Mouse (Mus musculus) hindbrain, embryonic 15.5 days (tissue): ENCODE results near the gene Abcg5. TPM values are rescaled to one million over a fixed set of nuclear protein-coding genes. Genes with fewer than 3 reads are reported as not detected.

Source experiments
- ATAC-seq: fragments of 200-750 bp; cut with Nextera tagmentation; 2 replicates; pipeline ENCODE4 v1.8.0; 2017; ENCODE audit warnings: low read depth, moderate number of reproducible peaks, moderate TSS enrichment; ENCODE audit not compliant: low FRiP score
- H3K27ac ChIP-seq: fragments of 300-500 bp; sonication (generic); replicated peaks from 2 replicates; pipeline ENCODE4 v1.5.1; 2015; ENCODE audit warnings: mild to moderate bottlenecking, inconsistent platforms
- H3K27me3 ChIP-seq: fragments of 300-500 bp; sonication (generic); 2 replicates; pipeline ENCODE4 v1.6.1; 2015; ENCODE audit warnings: control low read depth, inconsistent platforms
- H3K36me3 ChIP-seq: fragments of 300-500 bp; sonication (generic); 2 replicates; pipeline ENCODE4 v1.6.1; 2015; ENCODE audit warnings: control low read depth, inconsistent platforms
- H3K4me1 ChIP-seq: fragments of 300-500 bp; sonication (generic); replicated peaks from 2 replicates; pipeline ENCODE4 v1.6.1; 2015; ENCODE audit warnings: control low read depth, inconsistent platforms
- H3K4me2 ChIP-seq: fragments of 300-500 bp; sonication (generic); 2 replicates; pipeline ENCODE4 v1.6.1; 2015; ENCODE audit warnings: moderate library complexity, mild to moderate bottlenecking, inconsistent platforms
- H3K4me3 ChIP-seq: fragments of 300-500 bp; sonication (generic); 2 replicates; pipeline ENCODE4 v1.5.1; 2015; ENCODE audit warnings: mild to moderate bottlenecking, inconsistent platforms
- H3K9ac ChIP-seq: fragments of 300-500 bp; sonication (generic); 2 replicates; pipeline ENCODE4 v1.6.1; 2015; ENCODE audit warnings: inconsistent platforms
- H3K9me3 ChIP-seq: fragments of 300-500 bp; sonication (generic); 2 replicates; pipeline ENCODE4 v1.6.1; 2016; ENCODE audit warnings: control low read depth, inconsistent platforms
- WGBS: fragments of 180-500 bp; shearing (Covaris S2); methylation state at CpG from one replicate; pipeline ENCODE4 v1.1.7; 2015; 5-methylcytosine and 5-hydroxymethylcytosine counted together
- polyA plus RNA-seq: library from polyadenylated mRNA; unstranded; fragments of >200 nt; fragmentation: Nextera tagmentation; extraction: Ambion mirVana; gene quantifications from 2 replicates; pipeline ENCODE4 v1.2.1, GENCODE M21; 2015

Abcg5 gene
- polyA plus RNA-seq, 1 experiment from 2014 or later = 3.0 TPM

DNA sequence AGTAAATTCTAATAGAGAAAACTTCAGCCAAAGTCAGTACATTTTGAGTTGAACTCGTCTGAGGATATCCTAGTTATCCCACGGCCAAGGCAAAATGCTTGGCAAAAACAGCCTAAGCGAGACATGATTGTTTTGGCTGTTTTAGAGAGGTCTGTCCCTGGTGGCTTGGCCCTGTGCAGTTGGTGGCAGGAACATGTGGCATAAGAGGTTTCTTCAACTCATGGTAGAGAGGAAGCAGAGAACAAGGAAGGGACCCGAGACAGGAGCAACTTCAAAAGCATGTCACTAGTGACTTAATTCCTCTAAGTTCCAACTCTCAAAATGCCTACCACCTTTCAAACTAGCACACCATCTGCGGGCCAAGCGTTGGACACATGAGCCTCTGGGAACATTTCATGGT is 62.2 kb downstream of the Abcg5 start:
- no peak for ATAC-seq
- H3K9ac ChIP-seq = no peak overlapping the region
- H3K9me3 ChIP-seq = no peaks in the 10 kb centered on the region
- H3K36me3 ChIP-seq = no peaks in the 10 kb centered on the region
- no peaks in the 10 kb centered on the region for H3K27me3 ChIP-seq
- 91% methylated on average over 6 of the region's 6 CpGs for WGBS
- H3K4me2 ChIP-seq = no peak overlapping the region
- H3K4me3 ChIP-seq = no peak overlapping the region
- no peak overlapping the region for H3K27ac ChIP-seq
- H3K4me1 ChIP-seq = no peaks in the 10 kb centered on the region

- no peaks in the 10 kb centered on the region for H3K27me3 ChIP-seq
- H3K9me3 ChIP-seq = no peaks in the 10 kb centered on the region
- H3K36me3 ChIP-seq = no peaks in the 10 kb centered on the region
- ATAC-seq = no peak
- H3K4me1 ChIP-seq = no peaks in the 10 kb centered on the region
- 74% methylated on average over 3 of the region's 3 CpGs for WGBS
- H3K27ac ChIP-seq = no peak overlapping the region
- H3K4me2 ChIP-seq = no peak overlapping the region
- no peak overlapping the region for H3K4me3 ChIP-seq
- H3K9ac ChIP-seq = no peak overlapping the region
Observed at GRCm38 (mm10) chr17:84620076-84620475, 62.7 kb downstream of the Abcg5 start.

- Histone ChIP-seq H3K27me3 (no peaks in the 10 kb centered on the region), H3K36me3 (no peaks in the 10 kb centered on the region), H3K27ac (no peak overlapping the region), H3K9ac (no peak overlapping the region), H3K4me3 (no peak overlapping the region), H3K4me1 (no peaks in the 10 kb centered on the region), H3K4me2 (no peak overlapping the region), H3K9me3 (no peaks in the 10 kb centered on the region)
- 90% methylated on average over 7 of the region's 7 CpGs for WGBS
- no peak for ATAC-seq
Observed at GRCm38 (mm10) chr17:84619112-84619511, 63.7 kb downstream of the Abcg5 start.

GRCm38 (mm10) chr17:84617953-84618352 is 64.9 kb downstream of the Abcg5 start:
- H3K27me3 ChIP-seq = no peaks in the 10 kb centered on the region
- no peak overlapping the region for H3K9ac ChIP-seq
- WGBS = 95% methylated on average over 6 of the region's 6 CpGs

GRCm38 (mm10) chr17:84616526-84617074 is 66.2 kb downstream of the Abcg5 start:
- Histone ChIP-seq H3K36me3 (0 out of 2 replicates have a peak, but pooled peaks cover 6% of the 10 kb centered on the region), H3K4me3 (no peak overlapping the region), H3K4me1 (no peaks in the 10 kb centered on the region), H3K4me2 (no peak overlapping the region), H3K27me3 (no peaks in the 10 kb centered on the region), H3K9ac (no peak overlapping the region), H3K27ac (no peak overlapping the region), H3K9me3 (no peaks in the 10 kb centered on the region)
- 88% methylated on average over 6 of the region's 6 CpGs for WGBS
- ATAC-seq = no peak

More at GRCm38 (mm10) chr17:84617953-84618352, 64.9 kb downstream of the Abcg5 start:
- no peak overlapping the region for H3K4me3 ChIP-seq
- no peak overlapping the region for H3K4me2 ChIP-seq
- no peak overlapping the region for H3K27ac ChIP-seq
- H3K4me1 ChIP-seq = no peaks in the 10 kb centered on the region
- 0 out of 2 replicates have a peak, but pooled peaks cover 6% of the 10 kb centered on the region for H3K36me3 ChIP-seq
- H3K9me3 ChIP-seq = no peaks in the 10 kb centered on the region
- no peak for ATAC-seq

DNA sequence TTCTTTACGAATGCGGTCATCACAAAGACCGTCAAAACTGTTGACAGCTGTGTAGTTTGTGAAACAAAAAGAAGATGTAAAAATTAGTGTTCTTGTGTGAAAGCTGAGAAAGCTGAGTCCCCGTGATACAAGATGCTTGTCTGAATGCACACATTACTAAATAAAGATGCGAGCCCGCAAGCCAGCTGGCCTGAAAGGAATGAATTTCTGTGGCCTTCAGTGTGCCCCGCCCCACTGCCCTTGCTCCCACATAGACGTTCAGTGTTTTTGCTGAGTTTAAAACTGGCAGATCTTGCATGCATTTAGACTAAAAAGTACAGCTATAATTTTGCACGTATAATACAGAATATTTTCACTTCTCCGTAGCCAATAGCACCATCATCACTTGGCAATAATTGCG is 67.0 kb downstream of the Abcg5 start:
- ATAC-seq = no peak
- H3K27me3 ChIP-seq = no peaks in the 10 kb centered on the region
- H3K4me3 ChIP-seq = no peak overlapping the region
- H3K27ac ChIP-seq = no peak overlapping the region
- 79% methylated on average over 11 of the region's 11 CpGs for WGBS
- no peak overlapping the region for H3K9ac ChIP-seq
- H3K4me1 ChIP-seq = no peaks in the 10 kb centered on the region
- no peaks in the 10 kb centered on the region for H3K9me3 ChIP-seq
- no peak overlapping the region for H3K4me2 ChIP-seq
- H3K36me3 ChIP-seq = 0 out of 2 replicates have a peak, but pooled peaks cover 6% of the 10 kb centered on the region

DNA sequence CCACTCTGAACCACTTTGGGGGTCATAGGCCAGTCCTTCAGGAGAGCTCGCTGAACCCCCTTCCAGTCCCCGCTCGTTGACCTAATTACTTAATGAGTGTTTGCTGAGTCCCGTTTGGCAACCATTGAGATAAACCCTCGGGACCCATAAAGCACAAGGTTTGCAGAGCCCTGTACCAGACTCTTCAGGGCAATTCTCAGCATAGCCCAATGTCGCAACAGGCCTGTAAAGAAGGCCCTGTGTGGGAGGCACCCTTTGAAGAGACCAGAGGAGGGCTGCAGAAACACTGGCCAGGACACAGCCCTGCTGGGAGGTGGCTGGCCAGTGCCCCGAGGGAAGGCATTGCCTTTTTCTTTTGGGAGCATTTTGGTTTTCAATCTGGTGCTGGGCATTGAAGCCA is 70.8 kb downstream of the Abcg5 start:
- Histone ChIP-seq H3K9me3 (no peaks in the 10 kb centered on the region), H3K4me2 (no peak overlapping the region), H3K4me3 (no peak overlapping the region), H3K27ac (no peak overlapping the region), H3K9ac (no peak overlapping the region), H3K27me3 (no peaks in the 10 kb centered on the region), H3K36me3 (0 out of 2 replicates have a peak, but pooled peaks cover 6% of the 10 kb centered on the region), H3K4me1 (no peaks in the 10 kb centered on the region)
- no peak for ATAC-seq
- 83% methylated on average over 7 of the region's 7 CpGs for WGBS

DNA sequence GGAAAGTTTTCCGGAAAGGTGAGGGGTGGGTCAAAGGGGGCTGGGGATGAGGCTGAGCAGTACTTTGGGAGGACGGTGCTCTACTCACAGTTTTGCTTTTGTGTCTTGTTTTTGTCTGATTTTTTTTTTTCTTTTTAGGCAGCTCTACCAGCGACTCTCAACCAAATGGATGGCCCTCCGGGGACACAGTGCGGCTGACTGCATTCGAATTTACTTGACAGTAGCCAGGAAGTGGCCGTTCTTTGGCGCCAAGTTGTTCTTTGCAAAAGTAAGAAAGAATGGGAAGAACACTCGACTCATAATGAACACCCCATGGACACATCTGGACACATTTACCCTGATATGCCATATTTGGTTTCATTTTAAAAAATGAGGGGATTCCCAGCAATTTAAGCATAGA is 71.3 kb downstream of the Abcg5 start:
- WGBS = 81% methylated on average over 9 of the region's 9 CpGs
- Histone ChIP-seq H3K4me2 (no peak overlapping the region), H3K4me3 (no peak overlapping the region), H3K4me1 (no peaks in the 10 kb centered on the region), H3K27me3 (no peaks in the 10 kb centered on the region), H3K9ac (no peak overlapping the region), H3K36me3 (0 out of 2 replicates have a peak, but pooled peaks cover 6% of the 10 kb centered on the region), H3K9me3 (no peaks in the 10 kb centered on the region), H3K27ac (no peak overlapping the region)
- ATAC-seq = no peak

- Histone ChIP-seq H3K4me2 (no peak overlapping the region), H3K4me3 (no peak overlapping the region), H3K27me3 (no peaks in the 10 kb centered on the region), H3K9me3 (no peaks in the 10 kb centered on the region), H3K4me1 (no peaks in the 10 kb centered on the region), H3K9ac (no peak overlapping the region), H3K36me3 (0 out of 2 replicates have a peak, but pooled peaks cover 3% of the 10 kb centered on the region), H3K27ac (no peak overlapping the region)
- ATAC-seq = no peak
- WGBS = 84% methylated on average over 4 of the region's 4 CpGs
Observed at GRCm38 (mm10) chr17:84608606-84609005, 74.2 kb downstream of the Abcg5 start.

Other genes with a start within 250 kb of the Abcg5 start
- 6.5 and 6.6 TPM in 2 replicates for gene Thada, start 216.8 kb downstream of the Abcg5 start, polyA plus RNA-seq
- 2.1 and 2.3 TPM in 2 replicates for gene Plekhh2, start 171.1 kb downstream of the Abcg5 start, polyA plus RNA-seq
- 33.9 and 36.7 TPM in 2 replicates for gene Dync2li1, start 56.5 kb downstream of the Abcg5 start, polyA plus RNA-seq
- gene Abcg8, start 6.7 kb downstream of the Abcg5 start, polyA plus RNA-seq = 0.10 and 0.13 TPM in 2 replicates
- 46.3 and 47.0 TPM in 2 replicates for gene Lrpprc, start 107.8 kb upstream of the Abcg5 start, polyA plus RNA-seq